Mouse (Mus musculus) urinary bladder, postnatal 4 days (tissue): Measurements from ENCODE around the gene Kntc1.

ENCODE experiments used
- DNase-seq, 2 experiments: peaks; one replicate each; pipeline ENCODE4 v3.0.0; 2021 to 2022; ENCODE audit warnings: low spot score in 2 of 2

The Kntc1 gene

DNA sequence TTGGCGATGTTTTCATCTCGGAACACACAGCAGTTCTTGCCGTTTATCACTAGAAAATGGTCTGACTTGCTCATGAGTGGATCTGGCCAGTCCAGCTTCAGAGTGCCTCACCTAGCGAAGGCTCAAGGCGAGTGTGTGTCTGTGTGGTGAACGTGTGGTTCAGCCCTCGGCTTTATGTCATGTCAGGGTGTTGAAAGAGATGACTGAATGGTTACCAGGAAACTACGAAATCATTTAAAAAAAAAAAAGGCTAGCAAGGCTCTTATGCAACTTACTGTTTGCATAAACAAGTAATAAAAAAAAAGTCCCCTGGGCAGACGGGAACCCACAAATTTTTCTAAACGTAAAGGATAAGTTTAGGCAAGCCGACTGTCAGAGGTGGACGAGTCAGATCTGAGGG lies 115.8 kb downstream of the Kntc1 start, which contains the start of gene Hcar2:
TSS of gene Hcar2 (minus strand) at position 135 of the 400 bp plus-strand sequence.
- no peak for DNase-seq

DNA sequence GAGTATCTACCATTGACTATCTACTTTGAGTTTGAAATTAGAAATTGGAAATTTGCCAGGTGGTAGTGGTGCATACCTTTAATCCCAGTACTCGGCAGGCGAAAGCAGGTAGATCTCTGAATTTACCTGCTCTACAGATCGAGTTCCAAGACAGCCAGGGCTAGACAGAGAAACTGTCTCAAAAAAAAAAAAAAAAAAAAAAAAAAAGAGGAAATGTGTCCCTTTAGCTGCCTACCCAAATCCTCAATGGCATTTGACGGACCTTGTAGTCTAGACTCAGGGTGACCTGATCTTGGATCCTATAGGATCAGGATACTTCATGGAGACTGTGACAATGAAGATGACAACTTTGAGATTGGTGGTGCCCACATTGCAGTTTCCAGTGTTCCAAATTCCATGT lies 116.9 kb downstream of the Kntc1 start:
- DNase-seq, result no peak

- no peak for DNase-seq
Measured at GRCm38 (mm10) chr5:123869615-123870014, 120.1 kb downstream of the Kntc1 start.
